Mouse (Mus musculus): Measurements from ENCODE around the gene Adcy5. TPM values are rescaled to one million over a fixed set of nuclear protein-coding genes. Genes with fewer than 3 reads are reported as not detected.

Adcy5 gene
- polyA plus RNA-seq, 1 experiment, result 6.8 TPM

- Histone ChIP-seq H3K27ac (ENCODE audit: control insufficient read depth, insufficient read depth, low read length) (no peak overlapping the region), H3K4me3 (ENCODE audit: control insufficient read depth, insufficient read depth, low read length) (no peak overlapping the region), H3K4me1 (replicated peaks; ENCODE audit: control insufficient read depth, insufficient read depth, low read length) (no peaks in the 10 kb centered on the region), H3K36me3 (ENCODE audit: control insufficient read depth, insufficient read depth, low read length) (no peaks in the 10 kb centered on the region), H3K27me3 (ENCODE audit: control insufficient read depth, insufficient read depth, low read length) (no peaks in the 10 kb centered on the region)
- no peak for DNase-seq
- TF ChIP-seq CTCF (IDR thresholded peaks at IDR 0.05; ENCODE audit: borderline replicate concordance, control insufficient read depth, extremely low read depth, insufficient read depth, low read length, poor library complexity), result no peak
- TF ChIP-seq POLR2A (IDR thresholded peaks at IDR 0.05; ENCODE audit: control insufficient read depth, extremely low read depth, insufficient read depth, low read length, poor library complexity), result no peak
- 94% methylated on average over 6 of the region's 6 CpGs for WGBS
These were observed 149.0 kb downstream of the Adcy5 start for GRCm38 (mm10) chr16:35303721-35304120.

GRCm38 (mm10) chr16:35304416-35304815 is 149.7 kb downstream of the Adcy5 start:
- 95% methylated on average over 5 of the region's 5 CpGs for WGBS
- H3K4me1 ChIP-seq (replicated peaks; ENCODE audit: control insufficient read depth, insufficient read depth, low read length), result no peaks in the 10 kb centered on the region
- no peaks in the 10 kb centered on the region for H3K36me3 ChIP-seq (ENCODE audit: control insufficient read depth, insufficient read depth, low read length)
- no peak for TF ChIP-seq CTCF (IDR thresholded peaks at IDR 0.05; ENCODE audit: borderline replicate concordance, control insufficient read depth, extremely low read depth, insufficient read depth, low read length, poor library complexity)
- no peak for TF ChIP-seq POLR2A (IDR thresholded peaks at IDR 0.05; ENCODE audit: control insufficient read depth, extremely low read depth, insufficient read depth, low read length, poor library complexity)
- H3K27me3 ChIP-seq (ENCODE audit: control insufficient read depth, insufficient read depth, low read length), result no peaks in the 10 kb centered on the region
- H3K27ac ChIP-seq (ENCODE audit: control insufficient read depth, insufficient read depth, low read length), result no peak overlapping the region
- DNase-seq, result no peak
- no peak overlapping the region for H3K4me3 ChIP-seq (ENCODE audit: control insufficient read depth, insufficient read depth, low read length)

GRCm38 (mm10) chr16:35305226-35305625 is 150.5 kb downstream of the Adcy5 start:
- Histone ChIP-seq H3K27ac (ENCODE audit: control insufficient read depth, insufficient read depth, low read length) (no peak overlapping the region), H3K4me1 (replicated peaks; ENCODE audit: control insufficient read depth, insufficient read depth, low read length) (no peaks in the 10 kb centered on the region), H3K27me3 (ENCODE audit: control insufficient read depth, insufficient read depth, low read length) (no peaks in the 10 kb centered on the region), H3K4me3 (ENCODE audit: control insufficient read depth, insufficient read depth, low read length) (no peak overlapping the region), H3K36me3 (ENCODE audit: control insufficient read depth, insufficient read depth, low read length) (no peaks in the 10 kb centered on the region)
- TF ChIP-seq POLR2A (IDR thresholded peaks at IDR 0.05; ENCODE audit: control insufficient read depth, extremely low read depth, insufficient read depth, low read length, poor library complexity) (no peak), CTCF (IDR thresholded peaks at IDR 0.05; ENCODE audit: borderline replicate concordance, control insufficient read depth, extremely low read depth, insufficient read depth, low read length, poor library complexity) (no peak)
- DNase-seq, result no peak
- WGBS, result 95% methylated on average over 7 of the region's 7 CpGs

GRCm38 (mm10) chr16:35306631-35307030 is 152.0 kb downstream of the Adcy5 start:
- DNase-seq, result no peak
- Histone ChIP-seq H3K4me1 (replicated peaks; ENCODE audit: control insufficient read depth, insufficient read depth, low read length) (no peaks in the 10 kb centered on the region), H3K36me3 (ENCODE audit: control insufficient read depth, insufficient read depth, low read length) (no peaks in the 10 kb centered on the region), H3K4me3 (ENCODE audit: control insufficient read depth, insufficient read depth, low read length) (no peak overlapping the region), H3K27me3 (ENCODE audit: control insufficient read depth, insufficient read depth, low read length) (no peaks in the 10 kb centered on the region), H3K27ac (ENCODE audit: control insufficient read depth, insufficient read depth, low read length) (no peak overlapping the region)
- TF ChIP-seq POLR2A (IDR thresholded peaks at IDR 0.05; ENCODE audit: control insufficient read depth, extremely low read depth, insufficient read depth, low read length, poor library complexity) (no peak), CTCF (IDR thresholded peaks at IDR 0.05; ENCODE audit: borderline replicate concordance, control insufficient read depth, extremely low read depth, insufficient read depth, low read length, poor library complexity) (no peak)
- 55% methylated on average over 2 of the region's 2 CpGs for WGBS

GRCm38 (mm10) chr16:35307331-35307730 is 152.7 kb downstream of the Adcy5 start:
- no peak for DNase-seq
- WGBS, result 99% methylated on average over 2 of the region's 2 CpGs
- TF ChIP-seq CTCF (IDR thresholded peaks at IDR 0.05; ENCODE audit: borderline replicate concordance, control insufficient read depth, extremely low read depth, insufficient read depth, low read length, poor library complexity) (no peak), POLR2A (IDR thresholded peaks at IDR 0.05; ENCODE audit: control insufficient read depth, extremely low read depth, insufficient read depth, low read length, poor library complexity) (no peak)
- H3K27ac ChIP-seq (ENCODE audit: control insufficient read depth, insufficient read depth, low read length), result no peak overlapping the region
- H3K36me3 ChIP-seq (ENCODE audit: control insufficient read depth, insufficient read depth, low read length), result no peaks in the 10 kb centered on the region
- no peaks in the 10 kb centered on the region for H3K4me1 ChIP-seq (replicated peaks; ENCODE audit: control insufficient read depth, insufficient read depth, low read length)
- H3K4me3 ChIP-seq (ENCODE audit: control insufficient read depth, insufficient read depth, low read length), result no peak overlapping the region
- no peaks in the 10 kb centered on the region for H3K27me3 ChIP-seq (ENCODE audit: control insufficient read depth, insufficient read depth, low read length)

GRCm38 (mm10) chr16:35308016-35308415 is 153.3 kb downstream of the Adcy5 start:
- 97% methylated on average over 6 of the region's 6 CpGs for WGBS
- Histone ChIP-seq H3K4me3 (ENCODE audit: control insufficient read depth, insufficient read depth, low read length) (no peak overlapping the region), H3K27me3 (ENCODE audit: control insufficient read depth, insufficient read depth, low read length) (no peaks in the 10 kb centered on the region), H3K27ac (ENCODE audit: control insufficient read depth, insufficient read depth, low read length) (no peak overlapping the region), H3K36me3 (ENCODE audit: control insufficient read depth, insufficient read depth, low read length) (no peaks in the 10 kb centered on the region), H3K4me1 (replicated peaks; ENCODE audit: control insufficient read depth, insufficient read depth, low read length) (no peaks in the 10 kb centered on the region)
- no peak for TF ChIP-seq POLR2A (IDR thresholded peaks at IDR 0.05; ENCODE audit: control insufficient read depth, extremely low read depth, insufficient read depth, low read length, poor library complexity)
- no peak for TF ChIP-seq CTCF (IDR thresholded peaks at IDR 0.05; ENCODE audit: borderline replicate concordance, control insufficient read depth, extremely low read depth, insufficient read depth, low read length, poor library complexity)
- DNase-seq, result no peak

GRCm38 (mm10) chr16:35308486-35309143 is 153.9 kb downstream of the Adcy5 start:
- 95% methylated on average over 6 of the region's 6 CpGs for WGBS
- DNase-seq, result no peak
- no peaks in the 10 kb centered on the region for H3K27me3 ChIP-seq (ENCODE audit: control insufficient read depth, insufficient read depth, low read length)
- no peak for TF ChIP-seq POLR2A (IDR thresholded peaks at IDR 0.05; ENCODE audit: control insufficient read depth, extremely low read depth, insufficient read depth, low read length, poor library complexity)
- no peak for TF ChIP-seq CTCF (IDR thresholded peaks at IDR 0.05; ENCODE audit: borderline replicate concordance, control insufficient read depth, extremely low read depth, insufficient read depth, low read length, poor library complexity)
- H3K36me3 ChIP-seq (ENCODE audit: control insufficient read depth, insufficient read depth, low read length), result no peaks in the 10 kb centered on the region
- no peaks in the 10 kb centered on the region for H3K4me1 ChIP-seq (replicated peaks; ENCODE audit: control insufficient read depth, insufficient read depth, low read length)
- no peak overlapping the region for H3K27ac ChIP-seq (ENCODE audit: control insufficient read depth, insufficient read depth, low read length)
- no peak overlapping the region for H3K4me3 ChIP-seq (ENCODE audit: control insufficient read depth, insufficient read depth, low read length)

Data from thymus, adult 2 months (tissue).